In genomic region chr9:73055441-73055911, GRCm38 (mm10) we compare ENCODE assay signal across 14 mouse cellular contexts. TPM values are rescaled to one million over a fixed set of nuclear protein-coding genes. Genes with fewer than 3 reads are reported as not detected.
DNase-seq lines count a peak whose midpoint lies in the region; ATAC-seq and TF ChIP-seq lines count a peak whose summit lies in the region.
"Had no signal": no experiment of that assay in that cellular context is flagged by ENCODE, and none has a peak within 500 bp of the region (broad histone marks: within the 10 kb centered on the region; RNA-seq: fewer than 3 reads in every experiment).

No protein-coding gene starts in this region.

- H3K9ac ChIP-seq in liver, adult 2 months (ENCODE audit: low read depth, low read length): no peak overlapping the region
- no peak overlapping the region for H3K9ac ChIP-seq in liver, embryonic 12.5 days
- H3K9ac ChIP-seq: liver, embryonic 14.5 days; midbrain, embryonic 15.5 days had no signal

- TF ChIP-seq POLR2A in liver, adult 2 months (IDR thresholded peaks at IDR 0.05; ENCODE audit: extremely low read depth, insufficient read depth, low read length): no peak

- 61% methylated on average over 10 of the region's 10 CpGs for WGBS in liver, adult 2 months
- WGBS in liver, embryonic 12.5 days (ENCODE audit: insufficient replicate concordance): 59% methylated on average over 10 of the region's 10 CpGs

- no peaks in the 10 kb centered on the region for H3K9me3 ChIP-seq in liver, embryonic 12.5 days (replicated peaks)
- H3K9me3 ChIP-seq: midbrain, embryonic 15.5 days had no signal

- peaks cover 2% of the 10 kb centered on the region; the same call in 1 of the 2 replicates for H3K4me1 ChIP-seq in liver, adult 2 months (ENCODE audit: control insufficient read depth, insufficient read depth, low read length)
- no peaks in the 10 kb centered on the region for H3K4me1 ChIP-seq in liver, embryonic 12.5 days
- H3K4me1 ChIP-seq: midbrain, embryonic 15.5 days had no signal

- peak overlapping the region; percentile 71 for H3K27ac ChIP-seq in liver, adult 2 months (replicated peaks; ENCODE audit: insufficient read depth, low read depth, low read length)
- no peak overlapping the region for H3K27ac ChIP-seq in liver, embryonic 12.5 days
- H3K27ac ChIP-seq: liver, embryonic 14.5 days; midbrain, embryonic 15.5 days had no signal

- ATAC-seq in cerebellum, adult (ENCODE audit: insufficient number of reproducible peaks, low FRiP score, low TSS enrichment): 0 out of 2 replicates have a peak, but pooled peaks have one; percentile 20
- no peak for ATAC-seq in liver, embryonic 12.5 days
- ATAC-seq: midbrain, embryonic 15.5 days had no signal

- H3K4me2 ChIP-seq in liver, embryonic 12.5 days: no peak overlapping the region
- H3K4me2 ChIP-seq: midbrain, embryonic 15.5 days had no signal

- DNase-seq in cerebellum, adult 8-10 months: no peak
- DNase-seq in liver, adult 2 months (ENCODE audit: extremely low read depth, low read depth, low spot score): no peak
- peak; percentile 44 for DNase-seq in R1 (ENCODE audit: low read depth, low spot score)
- DNase-seq in kidney, postnatal 14 days: peak; percentile 57
- no peak for DNase-seq in B cell, adult 2 months
- DNase-seq in urinary bladder, adult 18-20 months (ENCODE audit: low spot score in 2 of 2): no peak
- DNase-seq: cerebellum, adult 9-11 months had no signal

- no peaks in the 10 kb centered on the region for H3K36me3 ChIP-seq in liver, adult 2 months (ENCODE audit: control insufficient read depth, insufficient read depth, low read length)
- no peaks in the 10 kb centered on the region for H3K36me3 ChIP-seq in liver, embryonic 12.5 days
- H3K36me3 ChIP-seq: midbrain, embryonic 15.5 days had no signal

- no peak for TF ChIP-seq CTCF in liver, adult 2 months (IDR thresholded peaks at IDR 0.05; ENCODE audit: low read depth, low read length)

- no peak overlapping the region for H3K4me3 ChIP-seq in liver, adult 2 months (ENCODE audit: insufficient read depth, low read depth, low read length)
- H3K4me3 ChIP-seq in liver, embryonic 12.5 days: no peak overlapping the region
- H3K4me3 ChIP-seq: midbrain, embryonic 15.5 days had no signal

- H3K27me3 ChIP-seq in liver, adult 2 months (ENCODE audit: control insufficient read depth, insufficient read depth, low read length): no peaks in the 10 kb centered on the region
- H3K27me3 ChIP-seq in liver, embryonic 12.5 days (replicated peaks): no peaks in the 10 kb centered on the region
- H3K27me3 ChIP-seq: midbrain, embryonic 15.5 days had no signal

- peaks cover 2% of the 10 kb centered on the region; the same call in 1 of the 2 replicates for H3K79me2 ChIP-seq in liver, adult 2 months (ENCODE audit: control insufficient read depth, insufficient read depth, low read length)

RNA-seq across cellular contexts. Expression of gene Rab27a, which starts 10.8 kb away (rescaled TPM):
- total RNA-seq in liver, adult 2 months (2014; rRNA removed): 1.9 and 2.6 TPM in 2 replicates
- polyA plus RNA-seq in liver, adult 2 months (2012; rRNA removed): 0.77 and 0.78 TPM in 2 replicates
- 4.8 and 5.2 TPM in 2 replicates for polyA plus RNA-seq in liver, embryonic 12.5 days (2016; fragmentation: Nextera tagmentation; extraction: Ambion mirVana)

RNA-seq across cellular contexts. Expression of gene Pigb, which starts 15.3 kb away (rescaled TPM):
- 3.0 and 4.2 TPM in 2 replicates for total RNA-seq in liver, adult 2 months (2014; rRNA removed)
- polyA plus RNA-seq in liver, adult 2 months (2012; rRNA removed): 4.5 and 5.7 TPM in 2 replicates
- 8.0 and 8.3 TPM in 2 replicates for polyA plus RNA-seq in liver, embryonic 12.5 days (2016; fragmentation: Nextera tagmentation; extraction: Ambion mirVana)

RNA-seq across cellular contexts. Expression of gene Khdc3, which starts 46.2 kb away (rescaled TPM):
- not detected in 2 replicates for total RNA-seq in liver, adult 2 months (2014; rRNA removed)
- 0.07 TPM in 1 of 2 replicates, not detected in the other for polyA plus RNA-seq in liver, adult 2 months (2012; rRNA removed)
- not detected in 2 replicates for polyA plus RNA-seq in liver, embryonic 12.5 days (2016; fragmentation: Nextera tagmentation; extraction: Ambion mirVana)
- total RNA-seq: gastrocnemius, adult 18-20 months had no signal
- polyA plus RNA-seq: hindbrain, embryonic 11.5 days had no signal

RNA-seq across cellular contexts. Expression of gene Gm20509, which starts 46.8 kb away (rescaled TPM):
- total RNA-seq in liver, adult 2 months (2014; rRNA removed): not detected in 2 replicates
- polyA plus RNA-seq in liver, adult 2 months (2012; rRNA removed): not detected in 2 replicates
- polyA plus RNA-seq in liver, embryonic 12.5 days (2016; fragmentation: Nextera tagmentation; extraction: Ambion mirVana): not detected in 2 replicates
- total RNA-seq: gastrocnemius, adult 18-20 months had no signal
- polyA plus RNA-seq: hindbrain, embryonic 11.5 days; liver, embryonic 14.5 days; midbrain, embryonic 15.5 days; urinary bladder, adult 2 months had no signal

RNA-seq across cellular contexts. Expression of gene Rsl24d1, which starts 57.8 kb away (rescaled TPM):
- total RNA-seq in liver, adult 2 months (2014; rRNA removed): 31.3 and 34.9 TPM in 2 replicates
- polyA plus RNA-seq in liver, adult 2 months (2012; rRNA removed): 11.2 and 11.9 TPM in 2 replicates
- polyA plus RNA-seq in liver, embryonic 12.5 days (2016; fragmentation: Nextera tagmentation; extraction: Ambion mirVana): 92.7 and 93.7 TPM in 2 replicates

Comparison
In these comparisons a context has a peak if more than half of its experiments do, and no peak if none do; other contexts are left out.
1. DNase-seq: peak in R1 (single experiment) and kidney, postnatal 14 days (single experiment); none in cerebellum, adult 8-10 months (single experiment), liver, adult 2 months (single experiment), B cell, adult 2 months (0 of 2) and urinary bladder, adult 18-20 months (0 of 2).